Mouse (Mus musculus): ENCODE measurements around the gene Gm3573. TPM values are rescaled to one million over a fixed set of nuclear protein-coding genes. Genes with fewer than 3 reads are reported as not detected.
"Not testable (repeated sequence)": the region's sequence is repeated elsewhere in the genome, so short reads cannot be mapped to it uniquely, and the experiment has no call there.

Gm3573 gene
- total RNA-seq (2021), result 1 to 10 TPM; 1.4 TPM

GRCm38 (mm10) chr14:42190691-42191090 is at the start of gene Gm3573:
Gm3573 (minus strand) TSS chr14:42190791.
- not testable (repeated sequence) for DNase-seq

DNA sequence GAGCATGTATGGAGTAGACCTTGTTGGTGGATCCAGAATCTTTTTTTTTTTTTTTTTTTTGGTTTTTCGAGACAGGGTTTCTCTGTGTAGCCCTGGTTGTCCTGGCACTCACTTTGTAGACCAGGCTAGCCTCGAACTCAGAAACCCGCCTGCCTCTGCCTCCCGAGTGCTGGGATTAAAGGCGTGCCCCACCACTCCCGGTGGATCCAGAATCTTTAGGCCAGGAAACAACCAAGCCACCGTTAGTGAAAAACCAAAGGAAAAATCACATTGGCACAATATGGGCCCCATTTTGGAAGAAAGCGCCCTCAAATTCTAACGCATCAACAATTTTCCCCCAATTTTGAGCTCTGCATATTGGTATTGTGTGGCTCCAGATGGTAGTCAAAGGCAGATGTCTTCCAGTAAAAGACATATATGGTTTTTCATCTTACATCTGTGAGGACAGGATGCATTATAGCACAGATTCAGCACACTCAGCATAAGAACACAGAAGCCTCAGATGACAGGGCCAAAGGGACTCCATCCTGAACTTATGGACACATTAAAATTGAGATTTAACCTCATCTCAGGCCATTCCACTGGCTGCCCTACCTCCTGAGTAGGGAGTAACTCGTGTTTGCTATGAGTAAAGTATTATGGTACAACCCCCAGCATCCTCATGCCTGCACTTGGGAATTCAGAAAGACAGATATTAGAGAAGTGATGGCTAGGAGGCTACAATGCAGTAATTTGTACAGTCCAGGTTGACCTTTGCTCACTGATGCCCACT is 26.4 kb upstream of the Gm3573 start:
- not testable (repeated sequence) for DNase-seq

DNA sequence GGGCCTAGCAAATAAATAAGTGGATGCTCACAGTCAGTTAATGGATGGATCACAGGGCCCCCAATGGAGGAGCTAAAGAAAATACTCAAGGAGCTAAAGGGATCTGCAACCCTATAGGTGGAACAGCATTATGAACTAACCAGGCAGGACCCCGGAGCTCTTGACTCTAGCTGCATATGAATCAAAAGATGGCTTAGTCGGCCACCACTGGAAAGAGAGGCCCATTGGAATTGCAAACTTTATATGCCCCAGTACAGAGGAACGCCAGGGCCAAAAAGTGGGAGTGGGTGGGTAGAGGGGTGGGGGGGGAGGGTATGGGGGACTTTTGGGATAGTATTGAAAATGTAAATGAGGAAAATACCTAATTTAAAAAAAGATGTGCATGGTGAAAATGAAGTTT is 6.7 kb downstream of the Gm3573 start:
- not testable (repeated sequence) for DNase-seq

DNA sequence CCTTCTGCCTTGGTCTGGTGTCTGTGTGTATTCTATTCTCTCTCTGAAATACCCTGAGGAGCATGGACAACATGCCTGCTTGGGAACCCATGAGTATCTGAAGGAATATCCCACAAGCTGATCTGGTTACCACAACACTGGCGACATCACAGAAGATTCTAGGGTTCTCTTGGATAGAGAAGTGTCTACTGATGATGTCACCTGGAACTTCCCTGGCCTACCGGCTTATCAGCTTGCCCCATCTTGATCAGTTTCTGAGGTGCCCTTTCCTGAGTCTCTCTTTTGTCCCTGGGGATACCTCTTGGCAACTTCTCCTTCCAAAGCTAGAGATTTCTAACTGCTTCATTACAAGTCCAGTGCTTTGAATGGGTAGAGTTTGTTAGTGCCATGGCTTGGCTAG is 28.1 kb downstream of the Gm3573 start, which contains the start of gene Gm17027:
Gene Gm17027 (minus strand): TSS at position 101 of the 400 bp plus-strand sequence.
- DNase-seq, result not testable (repeated sequence)

Other genes with a start within 250 kb of the Gm3573 start
- gene 1700024B05Rik, start 246.8 kb downstream of the Gm3573 start, total RNA-seq (2021), result not detected
- gene Gm6401, start 222.9 kb downstream of the Gm3573 start, total RNA-seq (2021), result not detected
- 1 to 10 TPM in 1 of 2 experiments, under 1 TPM in 1; 0.87 to 1.2 TPM for gene Gm3543, start 207.5 kb downstream of the Gm3573 start, total RNA-seq (2021)
- not detected for gene Gm7951, start 73.4 kb downstream of the Gm3573 start, total RNA-seq (2021)
- gene Gm17027, start 28.2 kb downstream of the Gm3573 start, total RNA-seq (2021), result not detected
- not detected for gene Gm17026, start 69.3 kb upstream of the Gm3573 start, total RNA-seq (2021)
- gene Gm9611, start 106.6 kb upstream of the Gm3573 start, total RNA-seq (2021), result not detected
- not detected for gene Gm7995, start 119.4 kb upstream of the Gm3573 start, total RNA-seq (2021)
- gene Gm8005, start 248.9 kb upstream of the Gm3573 start, total RNA-seq (2021), result not detected